Mouse (Mus musculus) lung, postnatal 14 days (tissue): Measurements from ENCODE around the gene Tpp2.
"Not testable (repeated sequence)": the region's sequence is repeated elsewhere in the genome, so short reads cannot be mapped to it uniquely, and the experiment has no call there.

Experiments
- DNase-seq: peaks from one replicate; pipeline ENCODE4 v3.0.0; 2021

Tpp2 gene

GRCm38 (mm10) chr1:44022656-44023055 is 89.2 kb downstream of the Tpp2 start:
- DNase-seq, result no peak

DNA sequence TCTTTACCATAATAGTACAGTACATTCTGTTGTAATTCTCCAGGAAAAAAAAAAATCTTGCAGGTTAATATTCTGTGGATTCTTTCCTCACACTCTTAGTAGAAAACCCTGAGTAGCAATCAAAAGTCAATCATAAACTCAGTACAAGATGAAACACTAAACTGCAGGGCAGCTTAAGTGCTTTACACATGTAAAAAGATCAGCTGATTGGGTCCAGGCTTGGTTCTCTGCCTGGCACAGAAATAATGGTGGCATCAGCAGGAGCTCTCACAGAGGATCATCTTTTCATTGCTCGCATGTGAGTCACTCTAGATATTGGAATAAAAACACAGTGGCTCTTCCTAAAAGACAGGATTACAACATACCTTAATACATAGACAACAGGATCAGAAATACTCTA is 94.2 kb downstream of the Tpp2 start:
- no peak for DNase-seq

DNA sequence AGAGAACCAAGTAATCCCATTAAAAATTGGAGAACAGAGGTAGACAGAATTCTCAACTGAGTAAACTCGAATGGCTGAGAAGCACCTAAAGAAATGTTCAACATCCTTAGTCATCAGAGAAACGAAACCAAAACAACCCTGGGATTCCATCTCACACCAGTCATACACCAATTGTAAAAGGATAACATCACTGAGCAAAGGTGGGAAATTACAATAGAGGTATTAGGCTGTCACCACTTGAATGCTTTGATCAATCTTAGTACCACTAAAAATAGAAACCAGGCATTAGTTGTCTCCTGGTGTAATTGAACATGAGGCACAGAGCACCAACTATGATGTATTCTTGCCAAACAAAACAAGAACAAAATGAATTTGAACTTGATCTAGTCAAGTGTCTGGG is 98.8 kb downstream of the Tpp2 start:
- DNase-seq, result no peak

DNA sequence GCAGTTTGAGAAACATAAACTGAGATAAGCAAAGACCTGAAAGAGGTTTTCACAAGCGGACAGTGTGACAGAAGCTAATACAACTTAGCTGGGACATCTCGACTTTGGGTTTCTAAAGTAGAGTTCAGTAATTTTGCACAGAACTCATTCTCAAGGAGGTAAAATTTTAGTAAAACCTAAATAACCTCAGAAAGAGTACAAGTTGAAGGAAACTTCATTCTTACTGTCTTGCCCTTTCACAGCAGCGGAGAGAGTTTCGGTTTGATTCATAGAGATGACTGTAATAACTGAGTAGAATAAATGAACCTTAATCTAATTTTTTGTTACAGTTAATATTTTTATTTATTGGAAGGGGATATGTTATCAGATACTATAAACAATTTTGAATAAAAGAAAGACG is 99.5 kb downstream of the Tpp2 start:
- no peak for DNase-seq

DNA sequence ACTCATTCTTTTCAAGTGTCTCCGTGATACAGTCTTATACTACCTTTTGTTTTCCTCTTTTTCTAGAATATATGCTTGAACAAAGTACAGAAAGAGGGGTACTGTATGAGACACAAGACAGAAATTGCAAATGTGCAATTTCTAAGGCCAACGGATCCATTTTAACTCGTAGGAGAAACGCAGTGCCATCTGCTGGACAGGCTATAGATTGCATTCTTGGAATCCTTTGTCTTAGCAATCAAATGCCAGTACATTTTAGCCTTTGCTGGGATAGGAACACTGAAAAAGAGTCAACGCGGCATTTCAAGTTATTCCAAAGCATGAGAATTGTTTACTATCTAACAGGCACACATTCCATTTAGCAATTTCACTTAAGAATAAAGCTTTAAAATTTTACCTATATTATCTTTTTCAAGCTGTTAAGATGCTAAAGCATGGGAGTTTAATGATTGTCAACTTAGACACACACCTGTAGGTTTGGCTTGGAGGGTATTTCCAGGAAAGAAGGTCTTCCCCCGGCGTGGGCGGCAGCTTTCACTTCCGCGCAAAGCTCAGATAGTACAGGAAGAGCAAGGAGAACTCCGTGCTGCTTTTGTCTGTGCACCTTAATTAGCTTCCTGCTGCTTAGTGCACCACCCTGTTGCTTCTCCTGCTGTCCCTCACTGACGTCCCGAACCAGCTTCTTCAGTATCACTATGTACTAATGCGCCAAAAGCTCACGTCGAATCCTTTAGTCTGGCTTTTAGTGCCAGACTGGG is 108.5 kb downstream of the Tpp2 start:
- peak; percentile 72 for DNase-seq

DNA sequence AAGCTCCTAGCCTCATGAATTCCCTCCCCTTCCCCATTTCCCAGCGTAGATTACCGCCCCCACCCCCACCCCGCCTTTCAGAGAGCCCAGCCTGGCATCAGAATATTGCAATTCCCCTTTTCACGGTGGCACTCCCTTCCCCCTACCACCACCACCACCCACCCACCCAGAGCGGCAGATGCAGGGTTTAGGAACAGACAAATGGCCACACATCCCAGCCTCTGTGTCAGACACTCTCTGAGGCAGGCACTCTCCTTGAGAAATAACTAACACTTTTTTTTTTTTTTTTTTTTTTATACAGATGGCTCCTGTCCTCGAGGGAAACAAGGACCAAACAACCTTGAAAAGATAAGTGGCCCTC is 109.1 kb downstream of the Tpp2 start:
- DNase-seq, result no peak

DNA sequence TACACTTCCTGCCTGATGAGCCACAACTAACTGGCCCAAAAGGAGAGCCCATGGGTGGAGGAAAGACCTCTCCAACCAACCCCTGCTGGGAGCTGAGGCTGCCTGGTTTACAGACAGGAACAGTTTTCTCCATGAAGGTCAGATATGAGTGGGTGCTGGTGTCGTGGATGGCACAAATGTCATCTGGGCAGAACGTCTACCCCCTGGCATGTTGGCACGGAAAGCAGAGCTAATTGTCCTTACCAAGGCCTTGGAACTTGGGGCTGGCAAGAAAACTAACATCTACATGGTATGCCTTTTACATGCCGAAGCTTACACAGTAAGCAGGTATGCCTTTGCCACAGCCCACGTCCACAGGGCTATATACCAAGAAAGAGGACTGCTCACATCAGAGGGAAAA is 112.2 kb downstream of the Tpp2 start:
- not testable (repeated sequence) for DNase-seq

GRCm38 (mm10) chr1:44046556-44046955 is 113.1 kb downstream of the Tpp2 start:
- peak; percentile 8 for DNase-seq
